Mouse (Mus musculus) intestine, postnatal 0 days (tissue): ENCODE measurements around the gene Gngt1. TPM values are rescaled to one million over a fixed set of nuclear protein-coding genes. Genes with fewer than 3 reads are reported as not detected.

ENCODE experiments used
- ATAC-seq: fragments of 200-750 bp; cut with Nextera tagmentation; 2 replicates; pipeline ENCODE4 v1.8.0; 2017; ENCODE audit warnings: mild to moderate bottlenecking, moderate TSS enrichment, moderate library complexity
- H3K27ac ChIP-seq: fragments of 300-500 bp; sonication (generic); 2 replicates; pipeline ENCODE4 v1.5.1; 2014; ENCODE audit warnings: mild to moderate bottlenecking, low read depth, low read length, moderate library complexity
- H3K27me3 ChIP-seq: fragments of 300-500 bp; sonication (generic); replicated peaks from 2 replicates; pipeline ENCODE4 v1.6.1; 2014; ENCODE audit warnings: low read length, mixed read lengths; ENCODE audit not compliant: control insufficient read depth, insufficient read depth
- H3K36me3 ChIP-seq: fragments of 300-500 bp; sonication (generic); 2 replicates; pipeline ENCODE4 v1.6.1; 2014; ENCODE audit warnings: mild to moderate bottlenecking, moderate library complexity; ENCODE audit not compliant: control insufficient read depth, insufficient read depth
- H3K4me1 ChIP-seq: fragments of 300-500 bp; sonication (generic); replicated peaks from 2 replicates; pipeline ENCODE4 v1.6.1; 2014; ENCODE audit warnings: antibody characterized with exemption, low read length, mixed read lengths; ENCODE audit not compliant: control insufficient read depth, insufficient read depth
- H3K4me2 ChIP-seq: fragments of 300-500 bp; sonication (generic); replicated peaks from 2 replicates; pipeline ENCODE4 v1.6.1; 2014; ENCODE audit warnings: low read depth, mild to moderate bottlenecking, moderate library complexity
- H3K4me3 ChIP-seq: fragments of 300-500 bp; sonication (generic); 2 replicates; pipeline ENCODE4 v1.5.1; 2014; ENCODE audit warnings: low read depth, low read length
- H3K9ac ChIP-seq: fragments of 300-500 bp; sonication (generic); 2 replicates; pipeline ENCODE4 v1.6.1; 2014; ENCODE audit warnings: mild to moderate bottlenecking, low read depth, low read length
- H3K9me3 ChIP-seq: fragments of 300-500 bp; sonication (generic); 2 replicates; pipeline ENCODE4 v1.6.1; 2016; ENCODE audit warnings: mixed run types; ENCODE audit not compliant: control insufficient read depth
- CTCF ChIP-seq: sonication (generic); IDR thresholded peaks from 2 replicates; pipeline ENCODE4 v1.5.1; 2016; ENCODE audit warnings: low read depth, mild to moderate bottlenecking, control low read depth, antibody characterized with exemption, moderate library complexity
- WGBS: fragments of 180-500 bp; shearing (Covaris S2); extraction: QIAGEN DNeasy Blood & Tissue Kit; methylation state at CpG from one replicate; pipeline ENCODE4 v1.1.7; 2014; 5-methylcytosine and 5-hydroxymethylcytosine counted together
- polyA plus RNA-seq: library from polyadenylated mRNA; unstranded; fragments of >200 nt; fragmentation: Nextera tagmentation; extraction: Ambion mirVana; gene quantifications from 2 replicates; pipeline ENCODE4 v1.2.1, GENCODE M21; 2015

Gngt1 gene
- polyA plus RNA-seq, 1 experiment from 2014 or later = not detected

DNA sequence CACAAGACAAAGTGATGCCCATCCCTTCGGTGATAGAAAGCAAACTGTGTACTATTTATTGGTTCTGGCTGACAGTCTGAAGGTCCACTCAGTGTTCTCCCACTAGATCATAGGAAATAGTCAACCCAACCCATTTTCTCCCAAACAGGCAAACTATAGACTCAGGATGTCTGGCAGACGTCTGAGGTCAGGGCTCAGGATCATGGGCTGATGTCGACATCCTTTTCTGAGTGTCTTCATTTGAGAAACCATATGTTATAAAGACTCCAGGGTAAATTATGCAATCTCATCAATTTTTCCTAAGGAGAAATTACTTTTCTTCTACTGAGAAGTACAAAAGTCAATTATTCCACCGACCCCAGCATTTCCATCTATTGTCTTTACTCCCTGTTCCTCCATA lies 4.5 kb downstream of the Gngt1 start:
- no peaks in the 10 kb centered on the region for H3K27me3 ChIP-seq
- no peak overlapping the region for H3K4me3 ChIP-seq
- H3K27ac ChIP-seq = no peak overlapping the region
- H3K4me1 ChIP-seq = no peaks in the 10 kb centered on the region
- ATAC-seq = no peak
- H3K9ac ChIP-seq = no peak overlapping the region
- H3K36me3 ChIP-seq = no peaks in the 10 kb centered on the region
- no peaks in the 10 kb centered on the region for H3K9me3 ChIP-seq
- no peak overlapping the region for H3K4me2 ChIP-seq
- 65% methylated on average over 4 of the region's 4 CpGs for WGBS
- no peak for TF ChIP-seq CTCF

DNA sequence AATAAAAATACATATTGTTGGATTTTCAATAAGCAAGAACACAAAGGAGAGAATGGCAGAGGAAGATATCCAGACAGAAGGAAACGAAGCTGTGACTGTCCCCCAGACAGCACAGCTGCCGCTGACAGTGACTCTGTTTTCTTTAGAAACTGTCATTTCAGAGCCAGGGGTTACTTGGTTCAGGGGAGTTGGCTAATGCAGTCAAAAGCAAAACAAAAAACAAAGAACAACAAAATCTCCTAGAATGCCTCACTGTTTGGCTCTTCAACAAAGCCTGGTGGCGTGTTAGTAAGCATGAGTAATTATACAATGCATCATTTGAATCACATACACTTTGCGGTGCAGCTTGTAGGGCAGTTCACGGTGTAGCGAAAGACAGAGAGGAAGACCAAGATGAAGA lies 5.7 kb downstream of the Gngt1 start:
- no peak for TF ChIP-seq CTCF
- WGBS = 75% methylated on average over 6 of the region's 6 CpGs
- Histone ChIP-seq H3K4me1 (no peaks in the 10 kb centered on the region), H3K36me3 (no peaks in the 10 kb centered on the region), H3K9ac (no peak overlapping the region), H3K9me3 (no peaks in the 10 kb centered on the region), H3K27ac (no peak overlapping the region), H3K4me3 (no peak overlapping the region), H3K27me3 (no peaks in the 10 kb centered on the region), H3K4me2 (no peak overlapping the region)
- no peak for ATAC-seq

DNA sequence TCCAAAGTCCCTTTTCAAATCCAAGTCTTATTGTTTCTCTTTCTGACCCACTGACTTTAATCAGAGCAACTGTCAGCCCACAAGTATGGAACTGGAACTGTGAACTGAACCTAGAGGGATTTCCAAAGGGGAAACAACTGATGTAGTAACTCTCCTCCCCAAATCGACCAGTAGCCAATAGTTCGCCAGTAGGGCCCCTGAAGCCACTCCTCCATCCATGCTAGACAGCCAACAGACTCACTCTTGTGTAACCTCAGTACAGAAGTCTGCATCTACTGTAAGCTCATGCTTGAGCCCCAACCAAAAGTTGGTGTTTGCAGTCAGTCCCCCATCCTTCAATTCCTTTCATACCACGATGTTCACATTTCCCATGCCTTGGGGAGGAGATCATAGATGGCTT lies 7.1 kb downstream of the Gngt1 start:
- Histone ChIP-seq H3K4me1 (no peaks in the 10 kb centered on the region), H3K4me2 (no peak overlapping the region), H3K27ac (no peak overlapping the region), H3K9me3 (no peaks in the 10 kb centered on the region), H3K27me3 (no peaks in the 10 kb centered on the region), H3K9ac (no peak overlapping the region), H3K36me3 (no peaks in the 10 kb centered on the region), H3K4me3 (no peak overlapping the region)
- no peak for ATAC-seq
- TF ChIP-seq CTCF = no peak
- 81% methylated on average over 3 of the region's 3 CpGs for WGBS

DNA sequence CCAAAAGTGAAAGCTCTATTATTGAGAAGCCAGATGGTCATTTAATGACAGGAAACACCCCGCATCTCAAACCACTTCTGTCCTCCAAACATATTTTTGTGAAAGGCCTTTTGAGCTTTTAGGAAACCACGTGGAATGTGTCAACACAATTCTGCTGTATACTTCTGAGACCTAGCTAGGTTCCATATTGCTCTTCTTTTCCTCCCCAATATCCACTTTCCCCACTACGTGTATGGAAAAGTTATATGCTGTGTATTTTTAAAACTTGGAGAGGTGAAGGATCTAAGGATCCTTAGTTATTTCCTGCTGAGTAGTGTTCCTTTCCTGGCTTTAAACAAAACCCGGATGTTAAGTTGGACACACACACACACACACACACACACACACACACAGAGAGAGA lies 9.9 kb downstream of the Gngt1 start:
- TF ChIP-seq CTCF = no peak
- 38% methylated on average over 4 of the region's 4 CpGs for WGBS
- H3K4me3 ChIP-seq = peak overlapping the region; percentile 62
- H3K4me2 ChIP-seq = peak overlapping the region; percentile 78
- ATAC-seq = peak; percentile 46
- no peaks in the 10 kb centered on the region for H3K4me1 ChIP-seq
- peak overlapping the region; percentile 73 for H3K27ac ChIP-seq
- no peaks in the 10 kb centered on the region for H3K9me3 ChIP-seq
- no peaks in the 10 kb centered on the region for H3K36me3 ChIP-seq
- no peaks in the 10 kb centered on the region for H3K27me3 ChIP-seq
- H3K9ac ChIP-seq = no peak overlapping the region

DNA sequence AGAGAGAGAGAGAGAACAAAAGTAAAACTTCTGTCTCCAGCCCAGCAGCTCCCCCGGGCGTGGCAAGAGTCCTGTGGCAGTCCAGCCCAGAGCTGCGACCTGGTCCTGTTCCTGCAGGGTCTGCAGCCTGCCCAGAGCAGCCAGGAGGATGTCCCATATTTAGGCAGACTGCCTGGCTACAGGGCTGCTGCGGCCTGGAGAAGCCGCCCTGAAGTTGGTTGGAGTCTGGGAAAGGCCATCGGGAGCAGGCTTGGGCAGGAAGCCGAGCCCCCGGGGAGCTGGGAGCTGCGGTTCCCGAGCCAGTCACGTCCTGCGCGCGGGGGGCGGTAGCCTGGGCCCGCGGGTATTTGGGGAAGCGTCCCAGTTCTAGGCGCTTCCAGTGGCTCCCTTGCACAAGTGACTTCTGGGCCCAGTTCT lies 10.3 kb downstream of the Gngt1 start, which contains the start of gene Gng11:
Gene Gng11 (plus strand): TSS at position 15 of the 417 bp plus-strand sequence.
- peak within 1 kb of the TSS; percentile 73 for H3K27ac ChIP-seq
- WGBS = under 1% methylated on average over 19 of the region's 19 CpGs

DNA sequence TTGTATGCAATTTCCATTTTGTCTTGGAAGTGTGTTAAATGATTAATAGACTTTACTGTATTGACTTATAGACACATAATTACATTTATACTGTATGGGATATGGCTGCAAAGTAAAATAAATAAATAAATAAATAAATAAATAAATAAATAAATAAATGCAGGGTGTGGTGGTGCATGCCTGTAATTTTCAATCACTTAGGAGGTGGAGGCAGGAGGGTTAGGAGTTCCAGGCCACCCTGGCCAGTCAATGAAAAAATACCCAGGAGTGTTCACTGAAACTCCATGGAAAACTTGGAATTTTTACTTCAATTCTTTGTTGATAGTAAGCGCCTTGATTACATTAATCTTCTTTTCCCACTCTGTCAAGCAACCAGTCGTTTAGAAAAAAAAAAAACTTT lies 11.2 kb downstream of the Gngt1 start:
- 56% methylated on average over 2 of the region's 2 CpGs for WGBS

More for the DNA sequence above, 10.3 kb downstream of the Gngt1 start, which contains the start of gene Gng11:
- Histone ChIP-seq H3K4me1 (no peaks in the 10 kb centered on the region), H3K9me3 (no peaks in the 10 kb centered on the region), H3K4me2 (peak within 1 kb of the TSS; percentile 78), H3K9ac (peak within 1 kb of the TSS; percentile 58), H3K4me3 (peak within 1 kb of the TSS; percentile 62), H3K27me3 (no peaks in the 10 kb centered on the region), H3K36me3 (no peaks in the 10 kb centered on the region)
- 0 out of 2 replicates have a peak, but pooled peaks have one; percentile 7 for TF ChIP-seq CTCF
- peak; percentile 79 for ATAC-seq

More for the DNA sequence above, 11.2 kb downstream of the Gngt1 start:
- Histone ChIP-seq H3K4me1 (no peaks in the 10 kb centered on the region), H3K27ac (no peak overlapping the region), H3K9ac (no peak overlapping the region), H3K9me3 (no peaks in the 10 kb centered on the region), H3K4me2 (peak overlapping the region; percentile 78), H3K36me3 (no peaks in the 10 kb centered on the region), H3K27me3 (no peaks in the 10 kb centered on the region), H3K4me3 (peak overlapping the region; percentile 62)
- no peak for TF ChIP-seq CTCF
- ATAC-seq = no peak
